Comparison of ENCODE assay signal across 11 mouse cellular contexts in genomic region chr6:88827395-88828205, GRCm38 (mm10). TPM values are rescaled to one million over a fixed set of nuclear protein-coding genes. Genes with fewer than 3 reads are reported as not detected.
DNase-seq lines count a peak whose midpoint lies in the region; ATAC-seq and TF ChIP-seq lines count a peak whose summit lies in the region.
"Had no signal": no experiment of that assay in that cellular context is flagged by ENCODE, and none has a peak within 500 bp of the region (broad histone marks: within the 10 kb centered on the region; RNA-seq: fewer than 3 reads in every experiment).

No protein-coding gene starts in this region.

- DNase-seq in forebrain, postnatal 0 days = peak; percentile 47
- peak; percentile 56 for DNase-seq in lung, embryonic 14.5 days
- no peak for DNase-seq in lung, adult 18-20 months
- DNase-seq in gastrocnemius, postnatal 36 days = no peak
- DNase-seq in gastrocnemius, adult 18-20 months (ENCODE audit: low spot score) = no peak
- DNase-seq: adrenal gland, postnatal 25 days had no signal

- H3K4me2 ChIP-seq in forebrain, postnatal 0 days (ENCODE audit: low read depth) = no peak overlapping the region
- no peak overlapping the region for H3K4me2 ChIP-seq in forebrain, embryonic 12.5 days
- H3K4me2 ChIP-seq in lung, embryonic 14.5 days = no peak overlapping the region
- H3K4me2 ChIP-seq in neural tube, embryonic 15.5 days = no peak overlapping the region
- H3K4me2 ChIP-seq: midbrain, embryonic 12.5 days had no signal

- 0 out of 2 replicates have a peak, but pooled peaks cover 5% of the 10 kb centered on the region for H3K4me1 ChIP-seq in forebrain, postnatal 0 days (ENCODE audit: insufficient read depth)
- H3K4me1 ChIP-seq in forebrain, embryonic 12.5 days = peaks cover 9% of the 10 kb centered on the region
- no peaks in the 10 kb centered on the region for H3K4me1 ChIP-seq in lung, embryonic 14.5 days (ENCODE audit: insufficient read depth)
- peaks cover 60% of the 10 kb centered on the region for H3K4me1 ChIP-seq in bone marrow macrophage, adult 2 months (ENCODE audit: control insufficient read depth, insufficient read depth, low read length)
- peaks cover 21% of the 10 kb centered on the region for H3K4me1 ChIP-seq in neural tube, embryonic 15.5 days

- no peaks in the 10 kb centered on the region for H3K27me3 ChIP-seq in forebrain, postnatal 0 days (ENCODE audit: insufficient read depth, low read length)
- 0 out of 2 replicates have a peak, but pooled peaks cover 9% of the 10 kb centered on the region for H3K27me3 ChIP-seq in forebrain, embryonic 12.5 days
- no peaks in the 10 kb centered on the region for H3K27me3 ChIP-seq in lung, embryonic 14.5 days (ENCODE audit: insufficient read depth, low read length)
- H3K27me3 ChIP-seq in neural tube, embryonic 15.5 days (replicated peaks) = no peaks in the 10 kb centered on the region

- no peaks in the 10 kb centered on the region for H3K36me3 ChIP-seq in forebrain, postnatal 0 days (ENCODE audit: insufficient read depth)
- no peaks in the 10 kb centered on the region for H3K36me3 ChIP-seq in forebrain, embryonic 12.5 days (replicated peaks)
- H3K36me3 ChIP-seq in lung, embryonic 14.5 days (ENCODE audit: insufficient read depth) = peaks cover 4% of the 10 kb centered on the region; the same call in 1 of the 2 replicates
- H3K36me3 ChIP-seq in neural tube, embryonic 15.5 days = no peaks in the 10 kb centered on the region
- H3K36me3 ChIP-seq: midbrain, embryonic 12.5 days had no signal

- 60% methylated on average over 13 of the region's 13 CpGs for WGBS in forebrain, postnatal 0 days
- 68% methylated on average over 13 of the region's 13 CpGs for WGBS in forebrain, embryonic 12.5 days
- 51% methylated on average over 13 of the region's 13 CpGs for WGBS in lung, embryonic 14.5 days
- 52% methylated on average over 13 of the region's 13 CpGs for WGBS in neural tube, embryonic 15.5 days

- TF ChIP-seq POLR2A in bone marrow macrophage, adult 2 months (IDR thresholded peaks at IDR 0.05; ENCODE audit: borderline replicate concordance, low read depth, low read length) = no peak

- TF ChIP-seq CTCF in forebrain, postnatal 0 days (IDR thresholded peaks at IDR 0.05; ENCODE audit: low read depth) = peak; percentile 17; the same call in 1 of the 2 replicates
- TF ChIP-seq CTCF in lung, embryonic 14.5 days (IDR thresholded peaks at IDR 0.05; ENCODE audit: low read depth) = no peak
- no peak for TF ChIP-seq CTCF in bone marrow macrophage, adult 2 months (IDR thresholded peaks at IDR 0.05; ENCODE audit: low read depth, low read length)

- intact Hi-C loops in gastrocnemius, postnatal 36 days (cut with DNase I) = loop anchor here (5.0 kb wide), 2 partner anchors 100 to 270 kb away; no protein-coding TSS in a partner anchor

- no peaks in the 10 kb centered on the region for H3K9me3 ChIP-seq in forebrain, postnatal 0 days (ENCODE audit: low read length)
- H3K9me3 ChIP-seq in forebrain, embryonic 12.5 days = no peaks in the 10 kb centered on the region
- H3K9me3 ChIP-seq in lung, embryonic 14.5 days (ENCODE audit: low read depth, low read length) = no peaks in the 10 kb centered on the region
- no peaks in the 10 kb centered on the region for H3K9me3 ChIP-seq in neural tube, embryonic 15.5 days (replicated peaks)
- H3K9me3 ChIP-seq: midbrain, embryonic 12.5 days had no signal

- peak; percentile 28 for ATAC-seq in forebrain, postnatal 0 days
- ATAC-seq in forebrain, embryonic 12.5 days (ENCODE audit: low FRiP score) = no peak
- ATAC-seq in lung, embryonic 14.5 days (ENCODE audit: insufficient read depth) = no peak
- ATAC-seq in neural tube, embryonic 15.5 days (ENCODE audit: low FRiP score) = no peak

- H3K9ac ChIP-seq in forebrain, postnatal 0 days = no peak overlapping the region
- H3K9ac ChIP-seq in forebrain, embryonic 12.5 days = no peak overlapping the region
- no peak overlapping the region for H3K9ac ChIP-seq in lung, embryonic 14.5 days
- H3K9ac ChIP-seq in neural tube, embryonic 15.5 days (replicated peaks) = no peak overlapping the region; the same call in 1 of the 2 replicates
- H3K9ac ChIP-seq: midbrain, embryonic 12.5 days had no signal

- no peak overlapping the region for H3K27ac ChIP-seq in forebrain, postnatal 0 days (ENCODE audit: low read depth, low read length)
- H3K27ac ChIP-seq in forebrain, embryonic 12.5 days = no peak overlapping the region
- H3K27ac ChIP-seq in lung, embryonic 14.5 days (ENCODE audit: low read depth) = peak overlapping the region; percentile 32; the same call in 1 of the 2 replicates
- peak overlapping the region; percentile 3 for H3K27ac ChIP-seq in bone marrow macrophage, adult 2 months (ENCODE audit: insufficient read depth, low read depth, low read length)
- peak overlapping the region; percentile 47 for H3K27ac ChIP-seq in neural tube, embryonic 15.5 days (replicated peaks)
- H3K27ac ChIP-seq: midbrain, embryonic 12.5 days had no signal

- no peak overlapping the region for H3K4me3 ChIP-seq in forebrain, postnatal 0 days (ENCODE audit: low read depth, low read length)
- H3K4me3 ChIP-seq in forebrain, embryonic 12.5 days (replicated peaks) = no peak overlapping the region
- no peak overlapping the region for H3K4me3 ChIP-seq in lung, embryonic 14.5 days (ENCODE audit: low read depth, low read length)
- no peak overlapping the region for H3K4me3 ChIP-seq in bone marrow macrophage, adult 2 months (ENCODE audit: insufficient read depth, low read length)
- no peak overlapping the region for H3K4me3 ChIP-seq in neural tube, embryonic 15.5 days (replicated peaks)
- H3K4me3 ChIP-seq: erythroblast, embryonic 14.5 days; midbrain, embryonic 12.5 days had no signal

RNA-seq across cellular contexts. Expression of gene Abtb1, which starts 14.2 kb away (rescaled TPM):
- total RNA-seq in forebrain, postnatal 0 days (2014; rRNA removed) = 37.0 and 50.5 TPM in 2 replicates
- 30.4 and 31.1 TPM in 2 replicates for polyA plus RNA-seq in forebrain, postnatal 0 days (2015; fragmentation: Nextera tagmentation; extraction: Ambion mirVana)
- 23.0 and 23.5 TPM in 2 replicates for polyA plus RNA-seq in forebrain, embryonic 12.5 days (2016; fragmentation: Nextera tagmentation; extraction: Ambion mirVana)
- 29.5 and 34.7 TPM in 2 replicates for polyA plus RNA-seq in lung, embryonic 14.5 days (2014; fragmentation: Nextera tagmentation; extraction: Ambion mirVana)
- 33.6 and 40.7 TPM in 2 replicates for polyA plus RNA-seq in bone marrow macrophage, adult 2 months (2012; ENCODE audit: insufficient read depth, insufficient read length, missing spikeins)
- polyA plus RNA-seq in neural tube, embryonic 15.5 days (2015; fragmentation: Nextera tagmentation; extraction: Ambion mirVana) = 42.4 and 45.4 TPM in 2 replicates
- total RNA-seq in gastrocnemius, postnatal 36 days (2021) = 10 to 100 TPM; 19.2 to 21.0 TPM
- 10 to 100 TPM; 20.6 to 23.2 TPM for total RNA-seq in gastrocnemius, adult 18-20 months (2021)

RNA-seq across cellular contexts. Expression of gene Podxl2, which starts 47.2 kb away (rescaled TPM):
- total RNA-seq in forebrain, postnatal 0 days (2014; rRNA removed) = 917 and 954 TPM in 2 replicates
- 702 and 718 TPM in 2 replicates for polyA plus RNA-seq in forebrain, postnatal 0 days (2015; fragmentation: Nextera tagmentation; extraction: Ambion mirVana)
- 248 and 258 TPM in 2 replicates for polyA plus RNA-seq in forebrain, embryonic 12.5 days (2016; fragmentation: Nextera tagmentation; extraction: Ambion mirVana)
- 52.0 and 56.7 TPM in 2 replicates for polyA plus RNA-seq in lung, embryonic 14.5 days (2014; fragmentation: Nextera tagmentation; extraction: Ambion mirVana)
- polyA plus RNA-seq in bone marrow macrophage, adult 2 months (2012; ENCODE audit: insufficient read depth, insufficient read length, missing spikeins) = 1.9 TPM in 1 of 2 replicates, not detected in the other
- polyA plus RNA-seq in neural tube, embryonic 15.5 days (2015; fragmentation: Nextera tagmentation; extraction: Ambion mirVana) = 504 and 640 TPM in 2 replicates
- total RNA-seq in gastrocnemius, postnatal 36 days (2021) = 10 to 100 TPM; 45.1 to 50.5 TPM
- total RNA-seq in gastrocnemius, adult 18-20 months (2021) = 10 to 100 TPM; 63.1 to 63.5 TPM

Comparison
In these comparisons a context has a peak if more than half of its experiments do, and no peak if none do; other contexts are left out.
1. DNase-seq: peak in forebrain, postnatal 0 days (single experiment) and lung, embryonic 14.5 days (single experiment); none in lung, adult 18-20 months (0 of 2), gastrocnemius, postnatal 36 days (0 of 2) and gastrocnemius, adult 18-20 months (single experiment).
2. H3K27ac ChIP-seq: peak in lung, embryonic 14.5 days (single experiment), bone marrow macrophage, adult 2 months (single experiment) and neural tube, embryonic 15.5 days (single experiment); none in forebrain, postnatal 0 days (single experiment) and forebrain, embryonic 12.5 days (single experiment).
3. RNA of gene Podxl2, which starts 47.2 kb away (polyA plus RNA-seq): 702 to 718 TPM in forebrain, postnatal 0 days, 504 to 640 TPM in neural tube, embryonic 15.5 days, 248 to 258 TPM in forebrain, embryonic 12.5 days and 52.0 to 56.7 TPM in lung, embryonic 14.5 days; 1.9 TPM in bone marrow macrophage, adult 2 months; every median in the first group is over 10 times any median in the second.